Mouse (Mus musculus) mature B cell (primary cell): ENCODE measurements around the gene Nxpe5.

Experiments
- in situ Hi-C: fragments of 300-500 bp; cut with MboI; formaldehyde crosslinking; loops from 2 replicates; pipeline ENCODE4 v1.14.3; 2019

Gene Nxpe5

GRCm38 (mm10) chr5:138253061-138253460 lies 27.4 kb downstream of the Nxpe5 start:
- in situ Hi-C loops: no loop called here

- in situ Hi-C loops: no loop called here
Measured at GRCm38 (mm10) chr5:138255353-138256093, 29.8 kb downstream of the Nxpe5 start, which contains the start of gene Lamtor4. Gene Lamtor4 (plus strand): TSS chr5:138255482.

GRCm38 (mm10) chr5:138256094-138256467 lies 30.4 kb downstream of the Nxpe5 start:
- in situ Hi-C loops: no loop called here

GRCm38 (mm10) chr5:138256966-138257584 lies 31.4 kb downstream of the Nxpe5 start:
- in situ Hi-C loops: no loop called here

- in situ Hi-C loops: no loop called here
Measured at GRCm38 (mm10) chr5:138257585-138257978, 31.9 kb downstream of the Nxpe5 start.

- in situ Hi-C loops: no loop called here
Measured at GRCm38 (mm10) chr5:138258078-138258477, 32.4 kb downstream of the Nxpe5 start.

- in situ Hi-C loops: no loop called here
Measured at GRCm38 (mm10) chr5:138258542-138258941, 32.8 kb downstream of the Nxpe5 start.

GRCm38 (mm10) chr5:138258993-138259392 lies 33.3 kb downstream of the Nxpe5 start:
- in situ Hi-C loops: no loop called here

GRCm38 (mm10) chr5:138260051-138260450 lies 34.4 kb downstream of the Nxpe5 start:
- in situ Hi-C loops: no loop called here

GRCm38 (mm10) chr5:138260834-138261233 lies 35.1 kb downstream of the Nxpe5 start:
- in situ Hi-C loops: no loop called here

GRCm38 (mm10) chr5:138262001-138262400 lies 36.3 kb downstream of the Nxpe5 start:
- in situ Hi-C loops: no loop called here

GRCm38 (mm10) chr5:138262582-138263240 lies 37.0 kb downstream of the Nxpe5 start:
- in situ Hi-C loops: no loop called here

- in situ Hi-C loops: no loop called here
Measured at GRCm38 (mm10) chr5:138263260-138264206, 37.8 kb downstream of the Nxpe5 start, which contains the start of gene BC037034. Gene BC037034 (minus strand): TSS chr5:138264033.

GRCm38 (mm10) chr5:138264207-138264578 lies 38.5 kb downstream of the Nxpe5 start:
- in situ Hi-C loops: no loop called here

GRCm38 (mm10) chr5:138265712-138266111 lies 40.0 kb downstream of the Nxpe5 start:
- in situ Hi-C loops: no loop called here

- in situ Hi-C loops: no loop called here
Measured at GRCm38 (mm10) chr5:138267114-138267513, 41.4 kb downstream of the Nxpe5 start.

- in situ Hi-C loops: no loop called here
Measured at GRCm38 (mm10) chr5:138268980-138269379, 43.3 kb downstream of the Nxpe5 start.

- in situ Hi-C loops: no loop called here
Measured at GRCm38 (mm10) chr5:138271232-138271631, 45.5 kb downstream of the Nxpe5 start.

- in situ Hi-C loops: no loop called here
Measured at GRCm38 (mm10) chr5:138272409-138272923, 46.8 kb downstream of the Nxpe5 start, which contains the start of gene Gal3st4. Gene Gal3st4 (minus strand): TSS chr5:138272840.

GRCm38 (mm10) chr5:138274186-138274585 lies 48.5 kb downstream of the Nxpe5 start:
- in situ Hi-C loops: no loop called here
